Mouse (Mus musculus) bone marrow, adult 2 months (tissue): ENCODE results near the gene Fau.

Source experiments
- CTCF ChIP-seq: fragments of 200-500 bp; IDR thresholded peaks from 2 replicates; pipeline ENCODE4 v1.5.1; 2011; ENCODE audit warnings: low read length, control low read depth; ENCODE audit not compliant: control insufficient read depth, insufficient read depth
- POLR2A ChIP-seq: fragments of 200-500 bp; IDR thresholded peaks from 2 replicates; pipeline ENCODE4 v1.6.1; 2011; ENCODE audit warnings: low read depth, mild to moderate bottlenecking, control low read depth, low read length, borderline replicate concordance; ENCODE audit not compliant: control insufficient read depth

DNA sequence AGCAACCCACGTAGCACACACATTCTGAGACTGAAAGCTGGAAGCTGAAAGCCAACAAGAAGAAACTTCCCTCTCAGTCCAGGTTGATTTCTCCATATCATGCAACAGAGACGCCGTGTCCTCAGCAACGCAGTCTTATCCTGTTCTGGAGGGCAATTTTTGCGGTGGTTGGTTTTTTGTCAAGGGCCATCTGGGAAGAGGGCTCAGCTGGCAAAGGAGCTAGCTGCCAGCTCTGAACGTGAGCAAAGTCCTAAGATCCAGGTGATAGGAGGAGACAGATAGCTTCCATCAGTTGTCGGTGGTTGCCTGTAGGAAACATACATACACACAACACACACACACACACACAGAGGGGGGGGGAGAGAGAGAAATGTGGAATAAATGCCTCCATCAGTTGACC lies 19.3 kb upstream of the Fau start:
- no peak for TF ChIP-seq CTCF
- TF ChIP-seq POLR2A, result no peak
